Mouse (Mus musculus): ENCODE measurements around the gene Rapgef4. TPM values are rescaled to one million over a fixed set of nuclear protein-coding genes. Genes with fewer than 3 reads are reported as not detected.
A peak's percentile ranks its signal among the peaks of the same experiment; 100 is the strongest.

Rapgef4 gene
- total and polyA plus RNA-seq, 2 experiments from 2014 or later: 27.0 to 58.7 TPM

DNA sequence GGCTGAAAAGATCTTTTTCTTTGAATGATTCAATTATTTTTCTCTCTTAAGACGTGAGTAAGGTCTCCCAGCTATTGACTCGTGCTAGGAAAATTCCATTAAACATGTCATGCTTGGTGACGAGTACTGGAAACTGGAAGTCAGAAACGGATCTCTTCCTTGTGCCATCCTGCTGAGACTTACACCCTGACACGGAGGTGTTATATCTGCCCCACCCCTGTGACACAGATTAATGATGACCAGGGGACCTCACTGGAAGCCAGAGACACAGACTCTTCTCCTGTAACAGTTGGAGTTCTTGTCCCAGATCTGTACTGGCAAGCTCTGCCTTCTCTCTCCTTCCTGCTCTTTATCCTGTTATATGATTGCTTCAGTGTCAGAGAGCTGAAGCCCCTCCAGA lies 194.9 kb downstream of the Rapgef4 start:
- ATAC-seq (no peak), DNase-seq (no peak)
- Histone ChIP-seq H3K4me2 (ENCODE audit: low read depth) (no peak overlapping the region), H3K9me3 (ENCODE audit: low read length) (no peaks in the 10 kb centered on the region), H3K36me3 (ENCODE audit: insufficient read depth) (no peaks in the 10 kb centered on the region), H3K4me3 (ENCODE audit: low read depth, low read length) (no peak overlapping the region), H3K4me1 (ENCODE audit: insufficient read depth) (no peaks in the 10 kb centered on the region), H3K9ac (no peak overlapping the region), H3K27ac (ENCODE audit: low read depth, low read length) (no peak overlapping the region), H3K27me3 (ENCODE audit: insufficient read depth, low read length) (no peaks in the 10 kb centered on the region; the same call in 1 of the 2 replicates)
- 36% methylated on average over 5 of the region's 5 CpGs for WGBS
- TF ChIP-seq CTCF (IDR thresholded peaks at IDR 0.05; ENCODE audit: low read depth): no peak

DNA sequence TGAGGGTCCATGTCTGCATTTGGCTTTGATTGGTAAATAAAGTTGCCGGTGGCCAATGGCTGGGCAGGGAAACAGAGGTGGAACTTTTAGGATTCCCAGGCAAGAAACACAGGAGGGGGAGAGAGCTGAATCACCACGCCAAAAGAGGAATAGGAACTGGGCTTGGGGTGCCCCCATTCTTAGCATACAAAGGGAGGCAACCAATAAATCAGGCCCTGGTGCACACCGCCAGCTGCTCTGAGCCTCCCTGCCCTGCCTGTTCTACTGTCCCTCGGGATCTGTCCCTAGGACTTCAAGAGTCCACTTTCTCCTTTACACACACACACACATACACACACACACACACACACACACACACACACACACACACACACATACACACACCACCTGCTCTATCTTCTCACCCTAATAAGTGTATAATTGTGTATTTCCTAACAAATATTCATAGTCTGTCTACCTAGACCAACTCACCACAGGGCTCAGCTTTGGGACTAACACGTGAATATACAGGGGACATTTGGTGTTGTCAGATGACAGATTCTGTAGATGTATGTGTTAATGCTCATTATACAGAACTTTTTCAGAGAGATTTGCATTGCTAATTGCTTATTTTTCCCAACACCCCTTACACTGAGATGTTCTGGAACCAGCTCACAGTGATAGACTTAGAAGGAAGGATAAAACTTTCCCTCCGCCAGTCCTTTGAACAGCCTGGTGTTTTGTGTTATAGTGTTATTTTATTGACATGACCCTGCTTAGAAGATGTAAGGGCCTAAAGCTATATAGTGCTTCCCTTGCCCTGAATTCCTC lies 196.4 kb downstream of the Rapgef4 start:
- 55% methylated on average over 6 of the region's 6 CpGs for WGBS
- no peak for TF ChIP-seq CTCF (IDR thresholded peaks at IDR 0.05; ENCODE audit: low read depth)
- H3K9ac ChIP-seq: no peak overlapping the region

DNA sequence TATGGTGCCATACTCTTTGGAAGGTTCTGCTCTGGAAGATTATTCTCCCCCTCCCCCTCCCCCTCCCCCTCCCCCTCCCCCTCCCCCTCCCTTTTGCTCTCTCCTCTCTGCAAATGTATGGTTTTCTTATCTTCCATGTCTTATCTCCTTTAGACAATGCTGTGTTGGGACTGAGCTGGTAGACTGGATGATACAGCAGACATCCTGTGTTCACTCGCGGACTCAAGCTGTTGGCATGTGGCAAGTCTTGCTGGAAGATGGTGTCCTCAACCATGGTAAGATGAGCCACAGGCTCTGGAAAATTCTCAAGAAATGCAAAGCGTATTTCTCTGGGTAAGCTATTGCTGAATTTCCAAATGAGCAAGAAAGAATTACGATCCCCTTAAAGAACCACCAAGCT lies 197.0 kb downstream of the Rapgef4 start:
- H3K4me2 ChIP-seq (ENCODE audit: low read depth): no peak overlapping the region
- H3K9me3 ChIP-seq (ENCODE audit: low read length): no peaks in the 10 kb centered on the region
- 79% methylated on average over 4 of the region's 4 CpGs for WGBS
- DNase-seq (peak; percentile 34), ATAC-seq (no peak)
- H3K36me3 ChIP-seq (ENCODE audit: insufficient read depth): peaks cover 4% of the 10 kb centered on the region; the same call in 1 of the 2 replicates
- no peak overlapping the region for H3K4me3 ChIP-seq (ENCODE audit: low read depth, low read length)
- H3K27ac ChIP-seq (ENCODE audit: low read depth, low read length): no peak overlapping the region
- H3K9ac ChIP-seq: no peak overlapping the region
- TF ChIP-seq CTCF (IDR thresholded peaks at IDR 0.05; ENCODE audit: low read depth): no peak
- H3K27me3 ChIP-seq (ENCODE audit: insufficient read depth, low read length): no peaks in the 10 kb centered on the region; the same call in 1 of the 2 replicates
- no peaks in the 10 kb centered on the region for H3K4me1 ChIP-seq (ENCODE audit: insufficient read depth)

More for the DNA sequence above, 196.4 kb downstream of the Rapgef4 start:
- no peaks in the 10 kb centered on the region for H3K9me3 ChIP-seq (ENCODE audit: low read length)
- H3K27me3 ChIP-seq (ENCODE audit: insufficient read depth, low read length): no peaks in the 10 kb centered on the region; the same call in 1 of the 2 replicates
- H3K36me3 ChIP-seq (ENCODE audit: insufficient read depth): peaks cover 4% of the 10 kb centered on the region; the same call in 1 of the 2 replicates
- H3K4me3 ChIP-seq (ENCODE audit: low read depth, low read length): no peak overlapping the region
- no peak for DNase-seq
- ATAC-seq: peak; percentile 40; the same call in 1 of the 2 replicates
- H3K4me2 ChIP-seq (ENCODE audit: low read depth): no peak overlapping the region
- H3K27ac ChIP-seq (ENCODE audit: low read depth, low read length): no peak overlapping the region
- H3K4me1 ChIP-seq (ENCODE audit: insufficient read depth): no peaks in the 10 kb centered on the region

DNA sequence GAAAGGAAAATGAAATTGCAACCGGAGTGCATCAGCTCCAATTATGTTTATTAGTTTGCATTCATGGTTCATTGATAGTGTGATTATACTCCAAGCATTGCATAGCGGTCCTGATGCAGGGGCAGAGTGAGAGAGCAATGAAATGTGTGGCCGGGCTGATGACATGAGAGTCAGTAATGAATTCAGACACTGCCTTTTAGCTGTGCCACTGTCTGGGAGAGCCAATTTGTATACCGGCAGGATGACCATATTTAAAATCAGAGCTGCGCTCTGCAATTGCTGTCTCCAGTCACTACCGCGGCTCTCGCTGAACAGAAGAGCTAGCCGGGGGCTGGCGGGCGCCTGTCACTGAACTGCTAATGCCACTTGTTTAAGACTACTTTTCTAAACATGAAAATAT lies 197.5 kb downstream of the Rapgef4 start:
- no peak for DNase-seq
- Histone ChIP-seq H3K9ac (no peak overlapping the region), H3K4me3 (ENCODE audit: low read depth, low read length) (no peak overlapping the region), H3K27ac (ENCODE audit: low read depth, low read length) (no peak overlapping the region), H3K27me3 (ENCODE audit: insufficient read depth, low read length) (no peaks in the 10 kb centered on the region; the same call in 1 of the 2 replicates), H3K9me3 (ENCODE audit: low read length) (no peaks in the 10 kb centered on the region), H3K36me3 (ENCODE audit: insufficient read depth) (peaks cover 4% of the 10 kb centered on the region; the same call in 1 of the 2 replicates), H3K4me1 (ENCODE audit: insufficient read depth) (no peaks in the 10 kb centered on the region), H3K4me2 (ENCODE audit: low read depth) (no peak overlapping the region)
- TF ChIP-seq CTCF (IDR thresholded peaks at IDR 0.05; ENCODE audit: low read depth): no peak
- 63% methylated on average over 11 of the region's 11 CpGs for WGBS
- ATAC-seq: 0 out of 2 replicates have a peak, but pooled peaks have one; percentile 27

DNA sequence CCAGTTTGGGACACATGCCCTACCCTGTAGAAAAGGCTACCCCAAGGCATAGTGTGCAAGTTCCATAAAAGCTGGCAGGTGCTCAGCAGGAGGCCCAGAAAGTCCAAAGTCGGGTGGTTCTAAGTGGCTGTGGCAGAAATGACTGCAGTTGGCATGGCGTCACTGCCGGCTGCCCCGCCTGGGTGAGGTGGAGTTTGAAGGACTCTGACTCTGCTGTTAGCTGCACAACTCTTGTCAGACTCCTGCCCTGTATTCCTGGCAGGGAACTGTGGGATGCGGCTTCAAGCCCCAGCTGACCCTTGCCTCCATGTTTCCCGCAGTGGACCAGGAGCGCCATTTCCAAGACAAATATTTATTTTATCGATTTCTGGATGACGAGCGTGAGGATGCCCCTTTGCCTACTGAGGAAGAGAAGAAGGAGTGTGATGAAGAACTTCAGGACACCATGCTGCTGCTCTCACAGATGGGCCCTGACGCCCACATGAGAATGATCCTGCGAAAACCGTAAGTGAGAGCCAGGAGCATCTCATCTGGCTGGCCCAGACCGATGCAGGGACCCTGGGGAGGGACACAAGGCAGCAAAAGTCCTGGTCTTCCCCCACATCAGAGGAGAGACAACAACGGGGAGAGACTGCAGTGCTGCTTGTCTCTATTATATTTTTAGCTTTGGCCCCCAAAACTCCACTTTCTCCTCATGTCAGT lies 198.7 kb downstream of the Rapgef4 start:
- no peak for ATAC-seq
- H3K9me3 ChIP-seq (ENCODE audit: low read length): no peaks in the 10 kb centered on the region
- 97% methylated on average over 15 of the region's 15 CpGs for WGBS
- H3K4me2 ChIP-seq (ENCODE audit: low read depth): no peak overlapping the region
- no peak for DNase-seq
- no peak for TF ChIP-seq CTCF (IDR thresholded peaks at IDR 0.05; ENCODE audit: low read depth)
- H3K4me3 ChIP-seq (ENCODE audit: low read depth, low read length): no peak overlapping the region
- H3K9ac ChIP-seq: no peak overlapping the region
- H3K4me1 ChIP-seq (ENCODE audit: insufficient read depth): 0 out of 2 replicates have a peak, but pooled peaks cover 5% of the 10 kb centered on the region
- no peak overlapping the region for H3K27ac ChIP-seq (ENCODE audit: low read depth, low read length)
- peaks cover 4% of the 10 kb centered on the region; the same call in 1 of the 2 replicates for H3K36me3 ChIP-seq (ENCODE audit: insufficient read depth)
- H3K27me3 ChIP-seq (ENCODE audit: insufficient read depth, low read length): no peaks in the 10 kb centered on the region; the same call in 1 of the 2 replicates

DNA sequence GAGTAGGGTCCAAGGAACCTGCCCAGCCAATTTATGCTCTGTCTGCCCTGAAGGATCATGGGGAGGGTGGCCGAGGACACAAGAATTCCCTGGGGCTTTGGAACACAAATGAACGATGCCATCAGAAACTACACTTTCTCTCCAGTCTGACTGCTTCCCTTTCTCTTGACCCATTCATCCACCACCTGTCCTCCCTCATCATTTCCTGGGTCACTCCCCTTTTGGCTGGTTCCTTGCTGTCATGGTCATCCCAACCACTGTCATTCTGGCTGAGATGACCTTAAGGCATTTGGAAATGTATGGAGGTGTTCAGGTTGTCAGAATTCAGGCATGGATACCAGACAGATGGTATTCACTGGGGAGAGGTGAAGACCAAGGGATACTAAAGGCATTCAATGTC lies 200.4 kb downstream of the Rapgef4 start:
- ATAC-seq (no peak), DNase-seq (no peak)
- no peaks in the 10 kb centered on the region; the same call in 1 of the 2 replicates for H3K27me3 ChIP-seq (ENCODE audit: insufficient read depth, low read length)
- H3K4me2 ChIP-seq (ENCODE audit: low read depth): no peak overlapping the region
- peaks cover 4% of the 10 kb centered on the region; the same call in 1 of the 2 replicates for H3K36me3 ChIP-seq (ENCODE audit: insufficient read depth)
- H3K27ac ChIP-seq (ENCODE audit: low read depth, low read length): no peak overlapping the region
- 0 out of 2 replicates have a peak, but pooled peaks cover 5% of the 10 kb centered on the region for H3K4me1 ChIP-seq (ENCODE audit: insufficient read depth)
- H3K9ac ChIP-seq: no peak overlapping the region
- WGBS: 76% methylated on average over 2 of the region's 2 CpGs
- no peak overlapping the region for H3K4me3 ChIP-seq (ENCODE audit: low read depth, low read length)
- TF ChIP-seq CTCF (IDR thresholded peaks at IDR 0.05; ENCODE audit: low read depth): no peak
- no peaks in the 10 kb centered on the region for H3K9me3 ChIP-seq (ENCODE audit: low read length)
